Mouse (Mus musculus) heart, postnatal 36 days (tissue): ENCODE measurements around the gene Cd52. TPM values are rescaled to one million over a fixed set of nuclear protein-coding genes. Genes with fewer than 3 reads are reported as not detected.

Experiments used
- DNase-seq, 2 experiments: peaks; one replicate each; pipeline ENCODE4 v3.0.0; 2021 to 2022
- intact Hi-C: fragments of 180-260 bp; cut with DNase I; formaldehyde crosslinking; loops from one replicate; pipeline ENCODE4 v1.15.1; 2025
- total RNA-seq, 2 experiments: library from RNA; stranded (reverse); gene quantifications; 2 replicates each; pipeline ENCODE4 v1.2.3; 2021

Cd52 gene
- total RNA-seq, 2 experiments from 2014 or later: 3.1 to 4.6 TPM

DNA sequence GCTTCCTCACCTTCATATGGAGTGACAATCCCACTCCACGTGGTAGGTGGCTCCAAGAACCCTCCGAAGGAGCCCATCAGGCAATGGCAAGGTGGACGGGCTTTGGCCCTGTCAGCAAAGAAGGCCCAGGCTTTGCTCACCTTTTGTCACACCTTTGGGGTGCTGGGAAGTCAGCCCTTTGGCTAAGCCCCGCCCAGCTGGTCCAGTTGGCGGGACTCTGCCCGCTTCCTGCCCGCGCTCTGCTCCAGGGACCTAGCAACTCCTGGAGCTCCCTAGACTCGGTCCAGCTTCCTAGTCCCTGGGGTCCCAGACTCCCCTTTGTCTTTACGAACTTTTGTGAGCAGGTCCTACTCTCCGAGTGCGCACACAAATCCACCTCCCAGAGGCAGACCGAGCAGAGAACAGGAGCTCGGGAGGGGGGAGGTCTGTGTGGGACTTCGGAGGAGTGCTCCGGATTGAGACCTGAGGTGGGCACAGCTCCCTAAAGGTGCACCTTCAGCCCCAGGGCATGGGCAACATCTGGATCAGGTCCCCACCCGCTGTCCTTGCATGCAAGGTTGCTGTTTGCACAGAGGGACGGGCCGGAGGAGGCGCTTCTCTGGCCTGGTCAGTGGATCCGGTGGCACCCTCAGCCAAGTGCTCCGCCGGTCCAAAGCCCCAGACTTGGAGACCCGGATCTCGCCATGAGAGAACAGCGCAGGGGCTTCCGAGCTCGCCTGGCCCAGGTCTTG lies 34.6 kb downstream of the Cd52 start, which contains the start of gene Crybg2:
Crybg2 (plus strand) TSS at position 681 of the 731 bp plus-strand sequence.
- DNase-seq: no peak
- intact Hi-C loops: no loop called here

DNA sequence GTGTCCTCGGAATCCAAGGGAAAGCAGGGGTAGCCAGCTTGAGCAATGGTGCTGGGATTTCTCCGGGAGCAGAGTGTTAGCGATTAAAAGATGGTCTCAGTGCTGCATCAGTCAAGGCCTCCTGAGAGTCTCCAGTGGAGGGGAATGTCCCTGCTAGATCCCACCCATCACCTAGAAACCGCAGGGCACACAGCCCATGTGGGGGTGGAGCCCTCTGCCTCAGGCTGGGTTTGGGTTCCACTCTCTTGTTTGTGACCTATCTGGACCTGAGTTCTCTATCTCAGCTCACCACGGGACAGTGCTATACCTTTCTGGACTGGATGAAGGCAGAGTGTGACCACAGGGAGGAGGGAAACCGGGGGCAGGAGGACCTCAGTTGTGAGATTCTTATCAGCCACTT lies 36.0 kb downstream of the Cd52 start:
- intact Hi-C loops: no loop called here
- DNase-seq: no peak

DNA sequence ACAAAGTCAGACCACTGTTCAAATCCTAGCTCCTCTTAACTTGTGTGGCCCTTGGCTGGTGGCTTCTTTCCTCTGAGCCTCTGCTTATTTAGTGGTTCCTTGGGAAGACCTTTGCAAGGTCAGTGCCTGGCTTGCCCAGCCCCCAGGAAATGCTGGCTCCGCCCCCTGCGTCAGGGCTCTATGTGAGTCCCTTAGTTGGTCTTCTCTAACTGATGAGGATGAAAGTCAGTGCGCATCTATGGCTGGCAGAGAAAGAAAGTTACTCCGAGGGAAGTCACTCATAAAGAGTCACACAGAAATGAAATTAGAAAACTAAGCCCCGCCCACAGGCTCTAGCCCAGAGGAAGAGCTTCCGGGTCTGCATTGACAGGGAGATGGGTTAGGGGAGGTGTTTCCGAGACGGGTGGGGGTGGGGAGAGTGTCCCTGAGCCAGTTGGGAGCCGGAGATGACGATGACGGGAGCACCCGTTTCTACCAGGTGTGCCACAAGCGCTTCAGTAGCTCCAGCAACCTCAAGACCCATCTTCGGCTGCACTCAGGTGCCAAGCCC lies 36.6 kb downstream of the Cd52 start:
- intact Hi-C loops: no loop called here
- no peak for DNase-seq

DNA sequence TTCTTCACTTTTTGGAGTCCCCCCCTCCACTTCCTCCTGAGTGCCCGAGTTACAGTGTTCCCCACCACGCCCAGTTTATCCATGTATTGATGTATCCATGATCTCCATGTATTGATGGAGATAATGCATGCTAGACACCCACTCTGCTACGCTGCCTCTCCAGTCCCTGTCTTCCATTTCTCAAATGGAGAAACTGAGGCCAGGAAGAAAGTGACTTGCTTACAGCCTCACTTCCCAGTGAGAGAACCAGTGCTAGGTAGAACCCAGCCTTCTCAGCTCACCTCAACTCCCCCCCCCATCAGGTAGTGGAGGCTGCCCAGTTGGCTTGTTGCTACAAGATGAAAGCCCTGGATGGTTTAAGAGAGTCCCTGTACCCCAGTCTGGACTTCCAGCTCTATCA lies 41.3 kb downstream of the Cd52 start, which contains the start of gene Zfp683:
Zfp683 (plus strand) TSS at position 301 of the 400 bp plus-strand sequence.
- intact Hi-C loops: no loop called here
- no peak for DNase-seq

DNA sequence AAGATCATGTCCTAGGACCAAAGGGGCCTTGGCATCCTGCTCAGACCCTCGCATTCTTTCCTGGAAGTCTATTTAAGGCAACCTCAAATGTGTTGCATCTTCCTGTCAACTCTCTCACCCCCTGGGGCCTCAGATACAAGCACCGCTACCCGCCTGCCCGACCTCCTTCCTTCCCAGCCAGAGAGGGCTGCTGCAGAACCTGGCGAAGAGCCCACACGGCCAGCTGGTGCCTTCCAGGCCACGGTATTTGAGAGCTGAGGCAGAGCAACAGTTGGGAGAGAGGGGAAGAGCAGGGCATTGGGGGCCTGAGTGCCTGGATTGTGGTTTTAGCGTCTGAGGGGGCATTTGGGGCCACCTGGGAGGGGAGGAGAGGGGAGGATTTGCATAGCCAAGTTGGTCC lies 42.3 kb downstream of the Cd52 start:
- DNase-seq: peak in 1 of 2 experiments; percentile 8
- intact Hi-C loops: no loop called here

DNA sequence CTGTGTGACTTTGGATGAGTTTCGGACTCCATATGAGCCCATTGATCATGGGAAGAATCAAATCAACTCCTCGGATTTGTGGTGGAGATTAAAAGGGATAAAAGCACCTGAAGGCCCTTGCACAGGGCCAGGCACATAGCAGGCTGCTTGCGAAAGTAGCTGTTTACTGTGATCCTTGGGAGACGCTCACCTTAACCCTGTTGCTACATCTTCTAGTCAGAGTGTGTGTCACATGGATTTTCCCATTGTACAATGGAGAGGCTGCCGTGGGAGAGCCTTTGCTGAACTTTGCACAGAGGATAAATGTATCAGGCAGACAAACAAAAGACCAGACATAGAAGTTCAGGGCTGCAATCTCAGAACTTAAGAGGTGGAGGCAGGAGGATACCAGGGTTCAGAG lies 43.0 kb downstream of the Cd52 start:
- DNase-seq: no peak
- intact Hi-C loops: no loop called here

DNA sequence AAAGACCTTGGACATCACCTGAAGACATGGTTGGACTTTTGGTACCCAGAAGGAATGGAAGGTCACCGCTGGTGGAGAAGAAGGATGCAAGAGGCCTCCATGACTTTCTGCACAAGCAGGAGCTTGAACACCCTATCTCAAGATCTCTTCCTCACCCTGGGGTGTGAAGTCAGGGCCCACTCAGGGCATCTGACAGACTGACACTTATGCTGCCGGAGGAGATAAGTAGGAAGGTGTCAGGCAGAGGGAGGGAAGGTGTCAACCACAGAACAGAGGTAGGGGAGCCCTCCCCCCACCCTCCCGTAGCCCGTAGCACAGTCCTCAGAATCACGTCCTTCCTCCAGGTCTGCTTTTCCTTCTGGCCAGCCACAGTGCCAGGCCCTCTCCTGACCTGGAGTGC lies 47.2 kb downstream of the Cd52 start:
- intact Hi-C loops: no loop called here
- DNase-seq: no peak

DNA sequence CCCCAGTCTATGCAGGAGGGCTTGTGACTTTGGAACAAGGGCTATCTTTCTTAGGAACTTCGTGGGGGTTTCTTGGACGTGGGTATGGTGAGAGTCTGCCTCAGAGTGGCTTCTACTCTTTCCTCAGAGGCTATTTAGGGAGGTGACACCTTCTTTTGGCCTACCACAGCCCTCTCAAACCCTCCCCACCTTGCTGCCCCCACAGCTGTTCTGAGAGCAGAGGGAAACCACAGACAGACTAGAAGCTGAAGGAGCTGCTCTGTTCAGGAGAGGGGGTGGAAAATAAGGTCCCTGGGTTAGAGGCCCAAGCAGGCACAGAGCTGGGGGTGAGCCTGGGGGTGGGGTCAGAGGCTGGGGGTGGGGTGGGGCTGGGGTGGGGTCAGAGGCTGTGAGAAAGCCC lies 51.8 kb downstream of the Cd52 start:
- intact Hi-C loops: no loop called here
- DNase-seq: no peak

DNA sequence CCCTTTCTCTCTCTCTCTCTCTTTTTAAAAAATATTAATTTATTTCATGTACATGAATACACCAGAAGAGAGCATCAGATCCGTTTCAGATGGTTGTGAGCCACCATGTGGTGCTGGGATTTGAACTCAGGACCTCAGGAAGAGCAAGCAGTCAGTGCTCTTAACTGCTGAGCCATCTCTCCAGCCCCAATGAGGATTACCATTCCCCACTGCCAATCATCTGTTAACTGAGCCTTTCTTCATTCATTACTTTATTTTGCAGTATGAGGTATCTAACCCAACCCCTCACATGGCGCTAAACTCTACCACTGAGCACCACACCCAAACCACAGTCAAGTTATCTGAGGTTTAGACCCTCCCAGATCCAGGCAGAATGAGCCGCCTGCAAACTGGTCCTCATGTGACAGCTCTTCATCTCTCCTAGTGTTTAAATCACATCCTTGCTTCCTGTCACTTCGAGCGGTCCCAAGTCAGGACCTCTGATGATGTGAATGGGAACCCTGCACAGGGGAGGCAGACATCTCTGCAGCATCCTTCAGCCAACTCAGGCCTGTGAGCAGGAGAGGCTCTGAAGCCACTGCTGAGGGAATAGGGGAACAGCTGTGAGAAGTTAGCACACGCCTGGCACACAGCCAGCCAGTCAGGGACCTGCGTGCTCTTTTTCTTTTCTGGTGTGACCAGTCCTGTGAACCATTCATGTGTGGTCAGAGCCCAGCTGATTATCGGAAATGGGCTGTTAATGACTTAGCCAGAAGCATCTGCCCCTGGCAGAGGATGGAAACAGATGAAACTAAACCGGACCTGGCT lies 53.4 kb downstream of the Cd52 start:
- intact Hi-C loops: no loop called here
- peak in 1 of 2 experiments; percentile 9 for DNase-seq

DNA sequence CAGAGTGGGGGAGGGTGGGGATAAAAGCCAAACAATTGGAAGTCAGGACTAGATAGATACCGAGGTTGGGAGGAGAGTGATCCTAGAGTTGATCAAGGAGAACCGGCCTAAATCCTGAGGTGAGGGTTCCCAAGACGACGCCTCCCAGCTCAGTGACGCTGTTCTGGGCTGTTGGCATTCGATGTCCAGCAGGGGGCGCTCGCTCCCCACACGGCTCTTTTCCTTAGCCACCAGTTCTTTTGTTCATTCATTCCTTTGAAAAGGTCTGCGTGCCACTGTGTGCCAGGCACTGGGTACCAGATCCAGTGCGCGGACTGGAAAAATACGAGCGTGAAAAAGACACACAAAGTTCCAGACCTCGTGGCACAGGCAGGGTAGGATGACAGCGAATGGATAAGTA lies 58.9 kb downstream of the Cd52 start:
- intact Hi-C loops: loop anchor here (2.0 to 5.0 kb wide), 4 partner anchors 43 to 256 kb away; no protein-coding TSS in a partner anchor
- peak; percentile 69 to 79 for DNase-seq

Other genes with a start within 250 kb of the Cd52 start
- gene Rps6ka1, start 207.3 kb downstream of the Cd52 start, total RNA-seq: 1 to 10 TPM; 5.1 to 6.4 TPM
- gene Hmgn2, start 126.4 kb downstream of the Cd52 start, total RNA-seq: 100 to 1,000 TPM; 106 to 128 TPM
- 10 to 100 TPM; 29.9 to 32.4 TPM for gene Dhdds, start 94.2 kb downstream of the Cd52 start, total RNA-seq
- not detected for gene Lin28a, start 76.2 kb downstream of the Cd52 start, total RNA-seq
- gene Zfp683, start 41.2 kb downstream of the Cd52 start, total RNA-seq: not detected
- gene Crybg2, start 34.3 kb downstream of the Cd52 start, total RNA-seq: not detected
- 1 to 10 TPM; 1.6 to 1.9 TPM for gene Ubxn11, start 7.5 kb upstream of the Cd52 start, total RNA-seq
- gene Sh3bgrl3, start 33.7 kb upstream of the Cd52 start, total RNA-seq: 10 to 100 TPM; 36.4 to 39.9 TPM
- gene Cep85, start 92.0 kb upstream of the Cd52 start, total RNA-seq: 10 to 100 TPM; 49.1 to 50.9 TPM
- gene Gm7534, start 107.9 kb upstream of the Cd52 start, total RNA-seq: not detected
- not detected for gene Catsper4, start 132.3 kb upstream of the Cd52 start, total RNA-seq
- 1 to 10 TPM; 4.7 to 5.5 TPM for gene Cnksr1, start 143.3 kb upstream of the Cd52 start, total RNA-seq
- not detected for gene E130218I03Rik, start 148.6 kb upstream of the Cd52 start, total RNA-seq
- gene Zfp593, start 150.5 kb upstream of the Cd52 start, total RNA-seq: 1 to 10 TPM; 2.6 to 3.7 TPM
- gene Gm30191, start 151.9 kb upstream of the Cd52 start, total RNA-seq: not detected
- gene Grrp1, start 159.0 kb upstream of the Cd52 start, total RNA-seq: 1 to 10 TPM; 6.1 to 9.5 TPM
- gene Pdik1l, start 192.8 kb upstream of the Cd52 start, total RNA-seq: 1 to 10 TPM; 7.9 to 8.2 TPM
- 100 to 1,000 TPM; 234 to 314 TPM for gene Trim63, start 220.0 kb upstream of the Cd52 start, total RNA-seq
- under 1 TPM; 0.35 to 0.50 TPM for gene Slc30a2, start 248.1 kb upstream of the Cd52 start, total RNA-seq